Mouse (Mus musculus): ENCODE results near the gene Trp53bp1. TPM values are rescaled to one million over a fixed set of nuclear protein-coding genes. Genes with fewer than 3 reads are reported as not detected.

Gene Trp53bp1
- polyA plus RNA-seq, 1 experiment from 2014 or later: 135 TPM

DNA sequence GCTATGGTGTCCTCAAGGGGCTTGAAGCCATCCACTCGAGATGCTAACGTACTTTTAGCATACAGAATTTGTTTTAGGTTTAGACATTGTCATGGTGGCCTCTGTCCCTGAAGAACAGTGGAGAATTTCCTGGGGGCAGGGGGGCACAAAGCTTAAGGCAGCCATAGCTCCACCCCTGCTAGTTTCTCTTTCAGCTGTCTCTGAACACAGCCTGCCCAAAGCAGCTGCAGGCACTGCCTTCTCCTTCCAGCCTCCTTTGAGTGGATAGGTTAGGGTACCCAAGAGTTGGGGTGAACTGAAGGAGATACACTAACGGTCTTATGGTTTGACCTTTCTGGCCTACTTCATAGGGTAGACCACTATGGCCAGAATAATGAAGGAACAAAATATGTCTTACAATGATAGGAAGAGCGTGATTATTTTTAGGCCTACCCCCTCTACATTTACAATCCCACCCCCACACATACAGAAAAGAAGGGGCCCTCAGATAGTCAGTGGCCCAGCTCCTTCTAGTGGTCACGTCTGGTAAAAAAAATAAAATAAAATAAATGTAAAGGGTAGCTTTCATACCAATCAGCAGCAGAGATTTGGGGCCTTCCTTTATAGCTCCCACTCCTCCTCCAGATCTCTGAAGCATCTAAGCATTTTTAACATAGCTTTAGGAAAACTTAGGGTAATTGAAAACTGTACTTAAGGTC, 21.3 kb upstream of the Trp53bp1 start:
- Histone ChIP-seq H3K27ac (no peak overlapping the region), H3K9me3 (replicated peaks) (no peaks in the 10 kb centered on the region), H3K4me1 (peaks cover 53% of the 10 kb centered on the region), H3K36me3 (no peaks in the 10 kb centered on the region), H3K4me3 (no peak overlapping the region), H3K27me3 (ENCODE audit: low read depth, poor library complexity, severe bottlenecking) (peaks cover 92% of the 10 kb centered on the region)
- 82% methylated on average over 5 of the region's 5 CpGs for WGBS
- no peak for DNase-seq (ENCODE audit: low spot score)

DNA sequence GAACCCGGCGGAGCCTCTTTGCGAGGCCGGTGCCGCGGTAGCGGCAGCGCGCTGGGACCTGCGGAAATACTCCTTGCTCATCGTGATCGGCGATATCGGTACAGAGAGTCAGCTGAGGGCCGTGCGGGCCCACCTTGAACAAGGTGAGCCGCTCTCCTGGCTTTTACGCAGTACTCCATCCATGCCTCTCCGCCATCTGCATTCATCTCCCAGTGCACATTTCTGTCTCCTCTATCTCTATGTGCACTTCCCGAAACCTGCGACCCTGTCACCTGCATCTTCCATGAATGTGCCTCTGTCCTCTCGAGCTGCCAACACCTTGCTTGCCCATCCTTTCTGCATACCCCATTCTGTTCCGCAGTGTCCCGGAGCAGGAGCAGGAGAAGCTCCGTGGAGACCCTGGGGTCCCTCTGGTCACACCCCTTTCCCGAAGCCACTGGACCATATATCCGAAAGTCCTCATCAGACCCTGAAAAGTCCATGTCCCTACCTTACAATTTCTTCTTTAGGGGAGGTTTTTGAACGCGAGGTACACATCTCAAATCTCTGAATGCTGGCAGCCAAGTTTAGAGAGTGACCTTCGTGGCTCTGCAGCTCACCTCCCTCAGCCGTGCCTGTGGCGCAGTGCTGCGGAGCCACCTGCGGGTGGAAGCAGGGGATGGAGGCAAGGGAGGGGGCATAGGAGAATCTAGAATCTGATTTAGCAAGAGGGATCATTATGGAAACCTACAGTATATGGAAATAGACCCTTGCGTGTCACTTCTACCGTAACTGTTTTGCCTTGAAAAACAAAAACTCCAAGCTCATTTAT, 18.7 kb upstream of the Trp53bp1 start:
- Histone ChIP-seq H3K36me3 (no peaks in the 10 kb centered on the region), H3K4me1 (peaks cover 28% of the 10 kb centered on the region), H3K27ac (peak overlapping the region; percentile 14), H3K9me3 (replicated peaks) (no peaks in the 10 kb centered on the region), H3K4me3 (peak overlapping the region; percentile 57), H3K27me3 (ENCODE audit: low read depth, poor library complexity, severe bottlenecking) (peaks cover 67% of the 10 kb centered on the region)
- 4% methylated on average over 36 of the region's 36 CpGs for WGBS
- DNase-seq (ENCODE audit: low spot score): peak; percentile 51

DNA sequence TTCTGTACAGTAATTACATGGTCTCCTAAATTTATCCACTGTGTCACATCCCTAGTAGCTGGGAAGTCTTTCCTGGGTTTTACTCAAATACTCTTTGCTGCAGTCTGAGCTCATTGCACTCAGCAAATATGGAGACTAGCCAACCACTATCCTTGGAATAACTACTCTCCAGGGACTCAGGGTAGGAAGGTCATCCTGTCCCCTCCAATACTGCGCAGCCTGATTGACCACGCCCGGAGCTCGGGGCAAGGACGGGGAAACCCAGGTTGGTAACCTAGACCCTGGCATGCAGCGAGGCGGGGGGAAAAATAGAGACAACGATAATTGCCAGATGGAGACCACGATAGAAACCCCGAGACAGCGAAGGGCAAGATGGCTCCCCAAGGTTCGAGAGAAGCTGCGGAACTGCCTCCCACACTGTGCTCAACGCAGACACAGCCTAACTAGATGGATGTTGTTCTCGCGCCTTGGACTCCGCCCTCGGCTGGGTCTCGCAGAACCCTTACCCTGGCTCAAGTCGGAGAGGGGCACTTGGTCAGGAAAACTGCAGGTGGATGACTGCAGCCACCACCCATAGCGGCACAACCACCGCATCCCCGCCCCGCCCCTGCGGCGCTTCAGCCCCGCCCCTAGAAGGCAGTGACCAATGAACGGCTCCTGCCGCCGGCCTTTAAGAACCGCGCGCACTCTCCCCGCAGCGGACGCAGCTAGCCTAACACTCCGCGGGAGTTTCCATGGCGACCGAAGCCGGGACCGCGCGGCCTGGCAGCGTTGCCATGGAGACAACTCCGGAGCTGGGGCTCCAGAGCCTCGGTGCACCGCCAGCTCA, 17.9 kb upstream of the Trp53bp1 start, which contains the start of gene Map1a:
Map1a (plus strand) TSS at position 700 of the 829 bp plus-strand sequence.
- WGBS: 1% methylated on average over 48 of the region's 48 CpGs
- Histone ChIP-seq H3K4me3 (peak within 1 kb of the TSS; percentile 57), H3K36me3 (no peaks in the 10 kb centered on the region), H3K27me3 (ENCODE audit: low read depth, poor library complexity, severe bottlenecking) (peaks cover 61% of the 10 kb centered on the region), H3K4me1 (peaks cover 20% of the 10 kb centered on the region), H3K27ac (peak within 1 kb of the TSS; percentile 14), H3K9me3 (replicated peaks) (no peaks in the 10 kb centered on the region)
- peak; percentile 99 for DNase-seq (ENCODE audit: low spot score)

DNA sequence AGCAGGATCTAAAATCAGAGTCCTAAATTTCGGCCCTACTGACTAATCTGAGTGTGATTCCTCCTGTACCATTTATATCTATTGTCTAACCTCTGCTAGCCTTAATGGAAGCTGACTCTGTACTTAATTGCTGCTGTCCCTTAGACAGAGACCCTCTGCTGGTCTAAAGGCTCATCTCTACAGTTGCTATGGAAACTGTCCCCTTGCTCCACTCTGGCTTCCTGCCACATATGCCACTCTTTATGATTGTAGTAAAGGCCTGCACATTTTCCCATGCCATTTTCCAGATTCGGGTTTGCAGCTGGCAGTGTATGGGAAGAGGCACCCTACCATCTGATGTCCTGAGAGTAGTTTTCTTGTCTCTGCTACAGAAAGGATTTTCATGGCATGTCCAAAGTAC, 16.6 kb upstream of the Trp53bp1 start:
- Histone ChIP-seq H3K4me1 (peaks cover 15% of the 10 kb centered on the region), H3K27ac (no peak overlapping the region), H3K27me3 (ENCODE audit: low read depth, poor library complexity, severe bottlenecking) (peaks cover 48% of the 10 kb centered on the region), H3K9me3 (replicated peaks) (no peaks in the 10 kb centered on the region), H3K4me3 (no peak overlapping the region), H3K36me3 (no peaks in the 10 kb centered on the region)
- WGBS: 80% methylated on average over 2 of the region's 2 CpGs
- DNase-seq (ENCODE audit: low spot score): no peak

DNA sequence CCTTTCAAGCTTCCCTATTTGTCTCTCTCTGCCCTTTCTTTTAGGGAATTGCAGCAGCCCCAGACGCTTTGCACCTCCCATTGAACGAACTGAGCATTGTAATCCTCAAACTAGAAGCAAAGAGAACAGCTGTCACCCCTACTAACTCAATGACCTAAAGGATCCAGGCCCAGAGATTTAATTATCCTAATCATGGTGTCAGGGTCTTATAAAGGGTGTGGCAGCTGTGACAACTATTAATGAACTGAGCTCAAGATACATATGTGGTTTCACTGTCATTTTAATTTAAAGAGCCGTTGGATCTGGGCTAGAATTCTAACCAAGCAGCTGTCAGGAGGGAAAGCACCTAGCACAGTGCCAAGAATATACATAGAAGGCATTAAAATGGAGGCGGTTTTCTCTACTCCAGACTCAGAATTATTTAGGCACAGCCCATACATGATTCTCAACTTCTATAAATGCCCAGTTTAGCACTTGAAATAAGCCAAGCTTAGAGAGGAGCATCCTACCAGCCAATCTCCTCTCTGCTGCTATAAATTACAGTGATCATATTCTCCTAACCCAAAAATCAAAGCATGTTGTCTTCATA, 815 bp upstream of the Trp53bp1 start:
- WGBS: 30% methylated on average over 4 of the region's 4 CpGs

DNA sequence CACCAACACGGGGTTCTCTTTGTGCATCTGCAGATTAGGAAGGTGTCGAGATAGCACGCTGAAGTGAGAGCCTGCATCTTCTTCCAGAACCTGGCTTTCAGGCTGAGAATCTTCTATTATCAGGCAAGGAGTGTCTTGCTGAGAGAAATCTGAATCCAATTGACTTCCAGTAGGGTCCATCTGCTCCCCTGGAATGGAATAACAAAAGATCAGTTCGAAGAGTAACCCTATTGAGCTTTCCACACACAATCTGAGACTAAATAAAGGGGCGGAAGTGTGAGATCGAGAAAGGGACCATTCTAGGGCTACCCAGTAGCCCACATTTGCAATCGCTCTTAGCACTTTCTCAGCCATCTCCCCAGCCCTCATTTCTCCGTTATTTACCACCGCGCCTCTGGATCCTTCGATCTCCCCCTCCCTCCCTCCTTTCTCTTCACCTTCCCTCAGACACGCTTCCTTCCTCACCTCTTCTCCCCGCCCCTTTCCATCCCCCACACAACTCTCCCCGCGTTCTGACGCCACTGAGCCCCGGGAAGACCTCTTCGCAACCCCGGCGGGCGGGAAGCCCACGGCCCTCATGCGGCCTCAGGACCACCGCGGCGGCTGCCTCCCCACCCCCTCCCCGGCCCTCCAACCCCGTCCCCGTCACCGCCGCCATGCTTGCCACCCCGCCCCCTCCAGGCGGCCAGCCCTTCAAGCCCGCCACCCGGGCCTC, 529 bp downstream of the Trp53bp1 start:
- Histone ChIP-seq H3K4me3 (peak overlapping the region; percentile 98), H3K27ac (peak overlapping the region; percentile 98), H3K4me1 (peaks cover 27% of the 10 kb centered on the region), H3K9me3 (replicated peaks) (no peaks in the 10 kb centered on the region), H3K27me3 (ENCODE audit: low read depth, poor library complexity, severe bottlenecking) (no peaks in the 10 kb centered on the region), H3K36me3 (peaks cover 47% of the 10 kb centered on the region)
- 2% methylated on average over 33 of the region's 35 CpGs for WGBS
- no peak for DNase-seq (ENCODE audit: low spot score)

More for the DNA sequence above, 815 bp upstream of the Trp53bp1 start:
- H3K36me3 ChIP-seq: peaks cover 33% of the 10 kb centered on the region
- H3K4me1 ChIP-seq: peaks cover 27% of the 10 kb centered on the region
- H3K9me3 ChIP-seq (replicated peaks): no peaks in the 10 kb centered on the region
- H3K27ac ChIP-seq: peak overlapping the region; percentile 98; the same call in 1 of the 2 replicates
- peak overlapping the region; percentile 98 for H3K4me3 ChIP-seq
- H3K27me3 ChIP-seq (ENCODE audit: low read depth, poor library complexity, severe bottlenecking): no peaks in the 10 kb centered on the region
- DNase-seq (ENCODE audit: low spot score): no peak

DNA sequence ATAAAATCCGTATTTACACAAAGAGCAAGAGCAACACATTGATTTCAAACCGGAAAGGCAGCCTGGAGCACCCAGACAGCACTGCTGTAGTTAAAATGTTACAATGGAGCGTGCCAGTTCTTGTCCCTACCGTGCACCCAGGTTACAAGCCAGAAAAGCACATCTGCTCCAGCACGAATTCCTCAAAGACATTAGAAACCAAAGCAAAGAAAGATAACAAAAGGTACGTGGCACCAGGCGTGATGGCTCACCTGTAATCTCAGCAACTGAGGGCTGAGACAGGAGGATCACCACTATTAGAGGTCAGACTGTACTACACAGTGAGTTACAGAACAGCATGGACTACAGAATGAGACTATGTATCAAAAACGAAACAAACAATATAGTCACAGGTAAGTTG, 2.8 kb downstream of the Trp53bp1 start:
- Histone ChIP-seq H3K9me3 (replicated peaks) (no peaks in the 10 kb centered on the region), H3K36me3 (peaks cover 66% of the 10 kb centered on the region), H3K4me3 (no peak overlapping the region), H3K4me1 (peaks cover 27% of the 10 kb centered on the region), H3K27ac (no peak overlapping the region), H3K27me3 (ENCODE audit: low read depth, poor library complexity, severe bottlenecking) (no peaks in the 10 kb centered on the region)
- no peak for DNase-seq (ENCODE audit: low spot score)
- WGBS: 88% methylated on average over 8 of the region's 8 CpGs

DNA sequence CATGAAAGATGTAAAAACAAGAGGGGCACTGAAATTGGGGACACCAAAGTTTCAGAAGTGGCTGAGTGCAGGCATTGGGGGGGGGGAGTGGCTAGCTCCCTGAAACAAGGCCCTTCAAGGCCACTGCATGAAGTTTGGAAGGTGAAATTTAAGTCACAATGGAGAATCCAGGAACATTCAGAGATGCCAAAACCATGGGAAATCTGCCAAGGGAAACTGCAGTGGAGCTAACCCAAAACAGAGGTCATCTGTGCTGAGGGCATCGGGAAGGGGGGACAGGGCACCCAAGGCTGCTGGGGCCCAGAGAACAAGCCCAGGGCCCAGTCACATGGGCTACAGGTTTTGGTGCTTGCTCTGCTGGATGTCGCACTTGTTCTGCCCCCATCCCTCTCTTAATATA, 21.4 kb downstream of the Trp53bp1 start:
- 90% methylated on average over 2 of the region's 2 CpGs for WGBS
- DNase-seq (ENCODE audit: low spot score): no peak
- no peaks in the 10 kb centered on the region for H3K27me3 ChIP-seq (ENCODE audit: low read depth, poor library complexity, severe bottlenecking)
- H3K36me3 ChIP-seq: peaks cover 99% of the 10 kb centered on the region
- H3K27ac ChIP-seq: no peak overlapping the region
- no peaks in the 10 kb centered on the region for H3K9me3 ChIP-seq (replicated peaks)
- no peak overlapping the region for H3K4me3 ChIP-seq
- no peaks in the 10 kb centered on the region for H3K4me1 ChIP-seq

DNA sequence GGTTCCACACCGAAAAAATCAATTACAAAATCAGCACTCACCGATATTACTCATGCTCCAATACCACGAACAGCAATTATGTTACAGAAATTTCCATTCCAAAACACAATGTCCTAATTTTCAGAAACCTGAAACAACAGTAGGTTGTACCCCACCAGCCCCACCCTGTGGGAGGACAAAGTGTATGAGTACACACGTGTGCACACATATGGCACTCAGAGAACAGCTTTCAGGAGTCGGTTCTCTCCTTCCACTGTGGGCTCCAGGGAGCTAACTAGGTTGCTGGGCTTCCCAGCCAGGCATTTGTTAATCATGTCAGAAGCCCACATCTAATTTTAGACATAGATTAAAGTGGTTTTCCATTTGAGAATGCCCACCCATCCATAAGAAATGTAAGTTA, 27.1 kb downstream of the Trp53bp1 start:
- H3K27me3 ChIP-seq (ENCODE audit: low read depth, poor library complexity, severe bottlenecking): no peaks in the 10 kb centered on the region
- no peak overlapping the region for H3K27ac ChIP-seq
- WGBS: 95% methylated on average over 5 of the region's 5 CpGs
- peaks cover 96% of the 10 kb centered on the region for H3K36me3 ChIP-seq
- DNase-seq (ENCODE audit: low spot score): no peak
- H3K4me3 ChIP-seq: no peak overlapping the region
- no peaks in the 10 kb centered on the region for H3K9me3 ChIP-seq (replicated peaks)
- no peaks in the 10 kb centered on the region for H3K4me1 ChIP-seq

DNA sequence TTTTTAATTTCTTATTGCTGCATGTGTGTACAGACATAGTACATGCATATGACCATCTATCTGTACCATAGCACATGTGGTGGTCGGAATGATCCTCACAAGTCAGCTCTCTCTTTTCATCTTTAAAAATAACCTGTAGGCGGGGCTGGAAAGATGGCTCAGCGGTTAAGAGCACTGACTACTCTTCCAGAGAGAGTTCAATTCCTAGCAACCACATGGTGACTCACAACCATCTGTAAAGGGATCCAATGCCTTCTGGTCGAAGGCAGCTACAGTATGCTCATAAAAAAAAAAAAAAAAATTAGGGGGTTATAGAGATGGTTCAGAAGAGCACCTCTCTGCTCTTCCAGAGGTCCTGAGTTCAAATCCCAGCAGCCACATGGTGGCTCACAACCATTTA, 31.8 kb downstream of the Trp53bp1 start:
- H3K4me1 ChIP-seq: no peaks in the 10 kb centered on the region
- 92% methylated on average over 4 of the region's 4 CpGs for WGBS
- peaks cover 97% of the 10 kb centered on the region for H3K36me3 ChIP-seq

DNA sequence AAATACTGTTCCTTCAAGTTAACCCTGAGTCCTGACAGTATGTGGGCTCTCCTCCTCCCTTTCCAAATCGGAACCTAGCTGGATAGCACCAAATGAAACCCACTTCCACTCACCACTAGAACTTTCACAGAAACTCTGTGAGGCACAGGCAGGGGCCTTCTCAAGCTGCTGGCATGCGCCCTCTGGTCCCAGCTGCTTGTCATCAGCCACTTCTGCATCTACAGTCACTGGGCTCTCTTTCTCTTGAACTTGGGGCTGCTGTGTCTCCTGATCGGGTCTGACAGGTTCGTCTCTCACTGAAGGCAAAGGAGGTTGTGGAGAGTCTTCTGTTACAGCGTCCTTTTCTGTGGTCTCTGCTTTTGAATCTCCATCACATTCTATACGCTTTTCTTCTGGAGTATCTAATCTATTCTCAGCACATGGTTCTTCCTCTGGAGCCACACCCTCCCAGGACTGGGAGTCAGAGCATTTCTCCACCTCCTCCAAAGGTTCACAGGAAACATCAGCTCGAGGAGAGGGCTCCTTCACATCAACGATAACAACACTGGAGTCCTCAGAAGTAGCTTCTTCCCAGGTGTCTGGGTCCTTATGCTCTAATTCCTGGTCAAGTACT, 35.6 kb downstream of the Trp53bp1 start:
- Histone ChIP-seq H3K4me3 (no peak overlapping the region), H3K9me3 (replicated peaks) (no peaks in the 10 kb centered on the region), H3K4me1 (no peaks in the 10 kb centered on the region), H3K27ac (no peak overlapping the region), H3K36me3 (peaks cover 99% of the 10 kb centered on the region), H3K27me3 (ENCODE audit: low read depth, poor library complexity, severe bottlenecking) (no peaks in the 10 kb centered on the region)
- DNase-seq (ENCODE audit: low spot score): no peak
- WGBS: 88% methylated on average over 8 of the region's 8 CpGs

More for the DNA sequence above, 31.8 kb downstream of the Trp53bp1 start:
- Histone ChIP-seq H3K27ac (no peak overlapping the region), H3K4me3 (no peak overlapping the region), H3K9me3 (replicated peaks) (no peaks in the 10 kb centered on the region), H3K27me3 (ENCODE audit: low read depth, poor library complexity, severe bottlenecking) (no peaks in the 10 kb centered on the region)
- no peak for DNase-seq (ENCODE audit: low spot score)

All from limb, embryonic 10.5 days (tissue).